Mouse (Mus musculus) megakaryocyte, embryonic 14.5 days (primary cell): ENCODE results near the gene Pofut1.

Experiments used
- FLI1 ChIP-seq: IDR thresholded peaks from 2 replicates; pipeline ENCODE4 v1.6.1; 2012; ENCODE audit warnings: low read length, inconsistent platforms, mixed read lengths
- GATA1 ChIP-seq: IDR thresholded peaks from 3 replicates; pipeline ENCODE4 v1.6.1; 2012; ENCODE audit warnings: mixed read lengths, low read length, inconsistent platforms, borderline replicate concordance

- TF ChIP-seq GATA1 = no peak
- no peak for TF ChIP-seq FLI1
Observed at GRCm38 (mm10) chr2:153237193-153237592, 4.1 kb upstream of the Pofut1 start.
